Mouse (Mus musculus): ENCODE measurements around the gene Lzts2.

- TF ChIP-seq CTCF (IDR thresholded peaks at IDR 0.05; ENCODE audit: control insufficient read depth, insufficient read depth, low read length) = no peak
- no peak for TF ChIP-seq POLR2A (IDR thresholded peaks at IDR 0.05; ENCODE audit: borderline replicate concordance, control insufficient read depth, low read depth, low read length)
Observed at GRCm38 (mm10) chr19:45029571-45029970, 15.4 kb downstream of the Lzts2 start.
